Mouse (Mus musculus) spleen, adult 2 months (tissue): ENCODE data around the gene Snx30. TPM values are rescaled to one million over a fixed set of nuclear protein-coding genes. Genes with fewer than 3 reads are reported as not detected.

ENCODE experiments used
- DNase-seq, 2 experiments: peaks; one replicate each; pipeline versions ENCODE4 v3.0.0 to v3.0.0-alpha.2; 2012 to 2021; ENCODE audit warnings: low spot score in 2 of 2, low read depth in 1 of 2
- H3K27ac ChIP-seq: fragments of 200-500 bp; 2 replicates; pipeline ENCODE4 v1.5.1; 2012; ENCODE audit warnings: low read length, inconsistent platforms; ENCODE audit not compliant: insufficient read depth
- H3K27me3 ChIP-seq: fragments of 200-500 bp; 2 replicates; pipeline ENCODE4 v1.6.1; 2012; ENCODE audit warnings: mild to moderate bottlenecking, moderate library complexity, low read length, inconsistent platforms; ENCODE audit not compliant: control insufficient read depth, insufficient read depth
- H3K36me3 ChIP-seq: fragments of 200-500 bp; 2 replicates; pipeline ENCODE4 v1.6.1; 2012; ENCODE audit warnings: mild to moderate bottlenecking, low read length, inconsistent platforms; ENCODE audit not compliant: control insufficient read depth, insufficient read depth
- H3K4me1 ChIP-seq: fragments of 200-500 bp; 2 replicates; pipeline ENCODE4 v1.6.1; 2011; ENCODE audit warnings: inconsistent platforms; ENCODE audit not compliant: control insufficient read depth, insufficient read depth, insufficient read length
- H3K4me3 ChIP-seq: fragments of 200-500 bp; 2 replicates; pipeline ENCODE4 v1.5.1; 2011; ENCODE audit warnings: mild to moderate bottlenecking, inconsistent platforms; ENCODE audit not compliant: insufficient read depth, insufficient read length; ENCODE audit errors: extremely low read depth
- CTCF ChIP-seq: fragments of 200-500 bp; IDR thresholded peaks from 2 replicates; pipeline ENCODE4 v1.5.1; 2011; ENCODE audit warnings: mild to moderate bottlenecking, inconsistent platforms; ENCODE audit not compliant: insufficient read depth, insufficient read length, insufficient replicate concordance; ENCODE audit errors: extremely low read depth
- POLR2A ChIP-seq: fragments of 200-500 bp; IDR thresholded peaks from 2 replicates; pipeline ENCODE4 v1.6.1; 2011; ENCODE audit warnings: low read depth, low read length, inconsistent platforms
- WGBS: fragments of 180-500 bp; shearing (Covaris S2); methylation state at CpG from one replicate; pipeline ENCODE4 v1.1.7; 2018; 5-methylcytosine and 5-hydroxymethylcytosine counted together
- polyA plus RNA-seq: library from polyadenylated mRNA; depleted of rRNA; stranded (reverse); fragments of >200 nt; gene quantifications from 2 replicates; pipeline ENCODE4 v1.2.3, GENCODE M21; 2012

Gene Snx30
- polyA plus RNA-seq, 1 experiment, result 8.8 TPM

DNA sequence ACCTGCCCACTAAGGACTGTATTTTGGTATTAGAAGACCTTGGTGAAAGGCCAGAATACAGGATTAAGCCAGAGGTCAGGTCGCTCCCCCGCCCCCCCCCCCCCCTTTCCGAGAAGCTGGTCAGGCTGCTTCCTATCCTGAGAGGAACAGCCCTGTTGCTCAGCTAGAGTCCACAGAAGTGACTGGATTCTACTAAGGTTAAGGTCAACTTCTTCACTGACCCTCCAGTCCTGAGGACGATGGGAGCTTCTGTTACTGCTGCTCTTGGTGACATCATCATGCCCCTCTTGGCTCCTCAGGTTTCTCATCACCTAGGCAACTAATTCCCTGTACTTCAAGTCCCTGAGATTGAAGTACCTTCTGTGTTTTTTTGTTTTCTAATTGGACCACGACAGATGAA is 10.4 kb downstream of the Snx30 start:
- no peak for DNase-seq
- H3K36me3 ChIP-seq, result no peaks in the 10 kb centered on the region
- TF ChIP-seq CTCF (no peak), POLR2A (no peak)
- peaks cover 52% of the 10 kb centered on the region; the same call in 1 of the 2 replicates for H3K4me1 ChIP-seq
- no peak overlapping the region for H3K4me3 ChIP-seq
- WGBS, result 59% methylated on average over 5 of the region's 5 CpGs
- H3K27me3 ChIP-seq, result no peaks in the 10 kb centered on the region
- peak overlapping the region; percentile 54; the same call in 1 of the 2 replicates for H3K27ac ChIP-seq

GRCm38 (mm10) chr4:59816477-59816876 is 10.8 kb downstream of the Snx30 start:
- peaks cover 52% of the 10 kb centered on the region; the same call in 1 of the 2 replicates for H3K4me1 ChIP-seq
- DNase-seq, result no peak
- H3K4me3 ChIP-seq, result no peak overlapping the region
- TF ChIP-seq POLR2A, result no peak
- no peak for TF ChIP-seq CTCF
- H3K36me3 ChIP-seq, result no peaks in the 10 kb centered on the region
- H3K27me3 ChIP-seq, result no peaks in the 10 kb centered on the region
- 58% methylated on average over 9 of the region's 9 CpGs for WGBS
- H3K27ac ChIP-seq, result peak overlapping the region; percentile 37; the same call in 1 of the 2 replicates

GRCm38 (mm10) chr4:59817790-59818189 is 12.2 kb downstream of the Snx30 start:
- no peak for DNase-seq
- no peak overlapping the region for H3K4me3 ChIP-seq
- H3K27me3 ChIP-seq, result no peaks in the 10 kb centered on the region
- H3K36me3 ChIP-seq, result no peaks in the 10 kb centered on the region
- TF ChIP-seq POLR2A (no peak), CTCF (no peak)
- whole genome bisulfite sequencing, result 71% methylated on average over 5 of the region's 5 CpGs
- peak overlapping the region; percentile 64 for H3K27ac ChIP-seq
- H3K4me1 ChIP-seq, result peaks cover 60% of the 10 kb centered on the region

GRCm38 (mm10) chr4:59818498-59818897 is 12.9 kb downstream of the Snx30 start:
- H3K27ac ChIP-seq, result peak overlapping the region; percentile 69
- 73% methylated on average over 10 of the region's 10 CpGs for WGBS
- no peak for TF ChIP-seq CTCF
- no peak for TF ChIP-seq POLR2A
- H3K4me3 ChIP-seq, result no peak overlapping the region
- DNase-seq, result no peak
- no peaks in the 10 kb centered on the region for H3K27me3 ChIP-seq
- H3K4me1 ChIP-seq, result peaks cover 63% of the 10 kb centered on the region
- no peaks in the 10 kb centered on the region for H3K36me3 ChIP-seq

DNA sequence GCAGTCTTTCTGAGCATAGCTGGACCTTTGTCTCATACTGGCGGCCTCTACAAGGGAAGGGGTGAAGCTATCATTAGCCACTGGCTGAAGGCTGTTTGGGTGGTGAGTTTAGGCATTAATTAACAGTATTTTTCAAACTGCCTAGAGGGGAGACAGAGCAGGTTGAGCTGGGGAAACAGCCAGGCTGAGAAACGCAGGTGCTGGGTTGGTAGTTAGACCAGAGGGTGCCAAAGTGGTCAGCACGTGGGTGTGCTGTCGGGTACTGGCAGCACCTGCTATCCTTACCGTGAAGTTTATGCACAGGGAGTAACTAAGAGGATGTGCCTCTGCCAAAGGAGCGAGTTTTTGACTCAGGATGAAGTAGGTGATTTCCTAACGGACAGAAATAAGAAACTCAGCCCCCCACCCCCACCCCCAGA is 13.4 kb downstream of the Snx30 start:
- peaks cover 60% of the 10 kb centered on the region for H3K4me1 ChIP-seq
- TF ChIP-seq POLR2A, result no peak
- no peak for TF ChIP-seq CTCF
- WGBS, result 10% methylated on average over 7 of the region's 7 CpGs
- peak overlapping the region; percentile 69 for H3K27ac ChIP-seq
- no peak overlapping the region for H3K4me3 ChIP-seq
- no peak for DNase-seq
- no peaks in the 10 kb centered on the region for H3K36me3 ChIP-seq
- H3K27me3 ChIP-seq, result no peaks in the 10 kb centered on the region

DNA sequence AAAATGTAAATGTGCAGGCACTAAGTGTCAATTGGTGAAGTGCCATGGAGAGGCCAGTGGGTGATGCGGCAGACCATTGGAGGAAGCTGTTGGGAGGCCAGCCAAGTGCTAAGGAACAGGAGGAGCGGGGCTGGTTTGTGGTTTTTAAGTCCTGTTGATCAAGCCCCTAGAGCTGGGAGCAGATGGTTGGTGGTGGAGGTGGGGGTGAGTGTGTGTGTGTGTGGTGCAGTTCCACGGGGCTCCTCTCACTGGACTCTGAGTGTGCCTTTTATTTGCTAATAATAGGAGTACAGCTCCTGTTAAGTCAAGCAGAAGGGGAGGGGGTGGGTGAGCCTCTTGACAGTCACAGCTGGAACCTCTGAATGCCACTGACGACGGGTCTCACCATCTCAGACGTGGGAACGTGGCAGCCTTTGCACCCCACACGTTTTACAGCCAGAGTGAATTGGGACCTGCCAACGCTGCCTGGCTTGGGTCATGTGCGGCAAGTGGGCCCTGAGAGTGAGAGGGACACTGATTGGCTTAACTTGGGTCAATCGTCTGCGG is 13.9 kb downstream of the Snx30 start:
- H3K27me3 ChIP-seq, result no peaks in the 10 kb centered on the region
- H3K4me3 ChIP-seq, result no peak overlapping the region
- H3K4me1 ChIP-seq, result peaks cover 55% of the 10 kb centered on the region
- TF ChIP-seq CTCF (no peak), POLR2A (no peak)
- H3K27ac ChIP-seq, result peak overlapping the region; percentile 69
- no peaks in the 10 kb centered on the region for H3K36me3 ChIP-seq
- WGBS, result 28% methylated on average over 12 of the region's 12 CpGs
- no peak for DNase-seq

DNA sequence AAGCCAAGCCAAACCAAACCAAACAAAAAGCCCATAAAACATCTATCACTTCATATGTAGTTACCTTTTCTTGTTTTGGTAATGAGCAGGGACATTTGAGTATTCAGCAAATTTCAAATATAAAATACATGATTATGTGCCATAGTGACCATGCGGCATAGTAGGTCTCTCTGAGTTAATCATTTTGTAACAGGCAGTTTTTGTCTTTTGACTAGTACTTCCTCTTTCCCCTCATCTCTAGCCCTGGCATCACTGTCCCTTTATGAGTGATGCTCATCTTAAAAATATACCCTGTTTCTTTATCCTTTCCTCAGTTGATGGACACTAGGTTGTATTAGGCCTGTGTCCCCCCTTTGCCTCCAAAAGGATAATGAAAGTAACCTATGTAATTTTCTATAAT is 15.9 kb downstream of the Snx30 start:
- H3K36me3 ChIP-seq, result no peaks in the 10 kb centered on the region
- no peak for TF ChIP-seq CTCF
- TF ChIP-seq POLR2A, result no peak

More for the DNA sequence above, 15.9 kb downstream of the Snx30 start:
- H3K27ac ChIP-seq, result no peak overlapping the region
- H3K27me3 ChIP-seq, result no peaks in the 10 kb centered on the region
- peaks cover 50% of the 10 kb centered on the region for H3K4me1 ChIP-seq
- no peak overlapping the region for H3K4me3 ChIP-seq
- DNase-seq, result no peak
- 71% methylated on average over 1 of the region's 1 CpGs for WGBS
